Mouse (Mus musculus) layer of hippocampus, postnatal 36 days (tissue): Measurements from ENCODE around the gene Ssh3. TPM values are rescaled to one million over a fixed set of nuclear protein-coding genes. Genes with fewer than 3 reads are reported as not detected.
"Not testable (repeated sequence)": the region's sequence is repeated elsewhere in the genome, so short reads cannot be mapped to it uniquely, and the experiment has no call there.

ENCODE experiments used
- DNase-seq, 2 experiments: peaks; one replicate each; pipeline ENCODE4 v3.0.0; 2022
- total RNA-seq, 2 experiments: library from RNA; stranded (reverse); gene quantifications; 2 replicates each; pipeline ENCODE4 v1.2.3; 2021

Gene Ssh3
- total RNA-seq, 2 experiments from 2014 or later, result 53.4 to 59.5 TPM

- no peak for DNase-seq
These were observed 27.6 kb upstream of the Ssh3 start for GRCm38 (mm10) chr19:4296611-4297010.

DNA sequence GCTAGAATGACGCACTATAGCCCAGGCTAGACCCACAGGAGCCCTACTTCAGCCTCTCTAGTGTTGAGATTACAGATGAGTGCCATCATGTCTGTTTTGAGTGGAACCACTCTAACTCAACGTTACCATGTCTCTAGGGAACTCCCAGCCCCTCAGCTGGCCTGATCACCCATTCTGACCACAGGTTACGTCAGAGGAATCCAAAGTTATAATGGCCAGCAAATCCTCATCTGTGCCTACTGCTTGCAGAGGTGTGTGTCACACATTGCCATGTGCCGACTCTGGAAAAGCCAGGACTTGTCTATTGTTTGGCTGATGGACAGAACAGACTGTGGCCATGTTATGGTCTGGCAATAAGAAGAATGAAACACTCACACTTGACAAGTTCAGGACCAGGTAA lies 26.4 kb upstream of the Ssh3 start:
- DNase-seq, result no peak

DNA sequence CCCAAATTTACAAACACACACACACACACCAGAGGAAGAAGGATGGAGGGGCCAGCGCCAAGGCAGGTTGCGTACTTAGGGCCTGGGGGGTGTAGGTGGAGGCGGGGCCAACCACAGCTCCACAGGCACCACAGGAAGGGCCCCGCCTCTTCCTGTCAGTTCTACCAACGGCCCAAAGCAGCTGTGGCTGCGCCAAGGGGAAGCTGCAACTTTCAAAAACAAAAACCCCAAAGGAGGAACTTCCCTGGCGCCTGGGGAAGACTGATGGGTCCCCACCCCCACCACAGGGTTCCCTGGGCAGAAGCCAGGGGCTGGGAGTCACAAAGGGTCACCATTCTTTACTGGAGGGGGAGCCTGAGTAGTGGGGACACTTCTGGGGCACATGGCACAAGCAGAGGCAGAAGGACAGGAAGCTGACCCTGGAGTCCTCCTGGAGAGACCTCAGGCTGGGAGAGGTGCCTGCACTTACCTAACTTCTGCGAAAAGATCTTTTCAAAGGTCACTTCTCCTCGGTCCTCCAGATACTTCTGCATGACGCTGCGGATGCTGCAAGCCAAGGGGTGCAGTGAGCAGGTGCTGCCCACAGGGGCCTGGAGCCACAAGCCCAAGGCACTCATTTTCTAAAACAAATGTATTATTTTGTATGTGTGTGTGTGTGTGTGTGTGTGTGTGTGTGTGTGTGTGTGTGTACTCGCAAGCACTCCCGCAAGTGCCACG lies 25.6 kb upstream of the Ssh3 start:
- no peak for DNase-seq

GRCm38 (mm10) chr19:4291161-4291560 lies 22.2 kb upstream of the Ssh3 start:
- DNase-seq, result no peak

DNA sequence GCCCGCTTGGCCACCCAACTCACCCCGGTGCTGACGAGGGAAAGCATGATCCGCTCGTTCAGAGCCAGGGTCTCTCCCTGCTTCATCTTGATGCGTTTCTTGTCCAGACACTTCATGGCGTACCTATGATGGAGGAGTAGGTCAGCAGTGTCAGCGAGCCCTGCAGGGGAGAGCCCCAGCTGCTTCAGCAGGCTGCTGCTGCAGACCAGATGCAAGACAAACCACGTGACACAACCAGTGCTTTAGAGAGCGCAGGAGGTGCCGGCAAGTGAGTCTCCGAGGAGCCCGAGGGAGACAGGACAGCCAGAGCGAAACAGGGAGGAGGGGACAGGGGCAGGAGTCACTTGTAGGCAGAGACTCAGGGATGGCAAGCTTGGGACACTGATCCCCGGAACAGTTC lies 21.8 kb upstream of the Ssh3 start:
- DNase-seq, result no peak

DNA sequence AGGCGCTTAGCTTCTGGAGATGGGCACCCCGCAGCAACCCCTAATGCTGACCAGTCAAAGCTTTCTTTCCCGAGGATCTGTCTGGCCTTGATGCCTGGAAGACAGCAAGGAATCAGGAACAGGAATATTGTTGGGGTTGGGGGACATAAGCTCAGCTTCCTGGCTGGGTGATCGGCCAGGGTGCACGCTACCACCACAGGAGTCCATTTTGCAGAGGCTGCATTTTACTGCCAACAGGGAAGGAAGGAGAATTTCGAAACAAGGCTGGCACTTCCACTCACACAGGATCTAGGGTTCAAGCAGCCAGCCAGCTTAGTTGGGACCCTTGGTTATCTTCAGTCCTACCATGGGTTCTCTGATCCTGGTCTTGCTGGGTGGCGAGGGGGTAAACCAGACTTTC lies 14.7 kb upstream of the Ssh3 start:
- no peak for DNase-seq

DNA sequence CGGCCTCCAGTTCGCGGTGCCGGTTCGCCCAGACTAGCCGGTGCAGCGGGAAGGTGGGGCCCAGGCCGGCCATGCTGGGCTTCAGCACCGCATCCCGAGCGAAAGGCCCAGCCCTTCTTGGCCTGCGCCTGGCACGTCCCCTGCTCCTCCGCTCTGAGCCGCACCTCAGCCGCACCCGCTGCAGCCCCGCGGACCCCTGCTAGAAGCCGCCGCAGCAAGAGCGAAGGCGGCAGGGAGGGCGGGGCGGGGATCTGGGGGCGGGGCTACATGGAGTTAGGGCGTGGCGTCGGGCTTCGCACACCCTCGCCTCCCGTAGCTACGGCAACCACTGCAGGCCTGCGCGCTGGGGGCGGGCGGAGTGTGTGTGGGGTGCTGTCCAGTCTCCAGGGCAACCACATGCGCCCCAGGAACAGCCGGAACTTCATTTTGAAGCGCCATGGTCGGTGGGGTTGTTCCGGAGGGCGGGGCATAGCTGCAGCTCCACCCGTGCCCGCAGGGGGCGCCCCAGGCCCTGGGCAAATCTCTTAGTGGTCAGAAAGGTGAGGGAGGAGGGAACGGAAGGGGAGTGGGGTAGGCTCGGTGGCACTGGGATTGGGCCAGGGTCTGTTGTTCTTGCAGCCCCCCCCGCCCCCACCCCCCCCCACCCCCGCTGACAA lies 14.0 kb upstream of the Ssh3 start, which contains the start of gene Ankrd13d:
Gene Ankrd13d, minus strand, starts transcription at position 240 of the 656 bp plus-strand sequence.
- DNase-seq, result peak; percentile 90 to 91

DNA sequence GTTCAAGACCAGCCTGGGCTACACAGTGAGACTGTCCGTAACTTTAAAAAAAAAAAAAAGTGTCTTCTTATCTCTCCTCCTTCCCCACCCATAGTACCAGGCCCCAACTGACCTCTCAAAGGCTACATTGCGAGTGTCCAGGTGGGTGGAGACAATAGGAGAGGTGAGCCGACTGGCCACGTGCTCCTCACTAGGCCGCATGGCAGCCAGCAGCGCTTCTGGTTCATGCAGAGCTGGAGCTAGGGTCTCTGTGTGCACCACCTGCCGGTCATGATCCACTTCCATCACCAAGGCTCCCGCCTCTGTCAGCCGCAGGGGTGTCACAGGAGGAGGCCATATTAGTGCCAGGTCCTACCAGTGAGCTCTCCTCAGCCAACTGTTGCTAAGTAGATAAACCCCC lies 11.4 kb upstream of the Ssh3 start:
- DNase-seq, result no peak

DNA sequence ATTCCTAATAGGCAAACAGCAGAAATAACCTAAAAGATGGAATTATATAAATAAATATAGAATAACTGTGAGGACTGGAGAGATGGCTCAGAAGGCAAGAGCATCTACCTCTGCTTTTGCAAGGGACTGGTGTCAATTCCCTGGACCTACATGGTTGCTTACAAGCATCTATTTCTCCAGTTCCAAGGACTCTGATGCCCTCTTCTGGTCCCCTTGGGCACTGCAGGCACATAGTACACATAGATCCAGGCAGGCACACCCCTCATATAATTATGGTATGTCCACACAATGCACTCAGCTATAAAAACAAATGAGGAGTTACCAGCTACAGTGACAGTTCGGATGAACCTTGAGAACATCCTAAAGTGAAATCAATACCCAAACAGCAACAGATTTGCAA lies 10.5 kb upstream of the Ssh3 start:
- no peak for DNase-seq

- DNase-seq, result no peak
These were observed 2.0 kb upstream of the Ssh3 start for GRCm38 (mm10) chr19:4270972-4271371.

DNA sequence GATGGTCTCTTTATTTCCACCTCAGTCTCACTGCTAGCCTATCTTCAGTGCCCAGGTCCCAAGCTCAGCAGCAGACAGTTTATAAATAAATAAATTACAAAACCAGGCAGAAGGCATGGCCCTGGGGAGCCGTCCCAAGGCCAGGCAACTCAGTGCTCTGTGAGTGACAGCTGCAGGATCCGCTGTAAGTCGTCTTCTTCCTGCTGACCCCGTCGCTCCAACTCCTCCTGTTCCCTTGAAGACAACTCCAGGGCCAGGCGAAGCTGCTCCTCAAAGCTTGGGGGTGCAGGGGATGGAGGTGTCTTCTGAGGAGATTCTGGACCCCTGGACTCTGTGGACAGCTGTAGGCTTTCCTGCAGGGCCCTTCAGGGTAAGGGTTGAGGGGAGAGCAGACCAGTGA lies 1.2 kb upstream of the Ssh3 start:
- DNase-seq, result no peak

- DNase-seq, result no peak
These were observed 3.0 kb downstream of the Ssh3 start for GRCm38 (mm10) chr19:4265956-4266355.

- no peak for DNase-seq
These were observed 4.7 kb downstream of the Ssh3 start for GRCm38 (mm10) chr19:4264171-4264780.

- DNase-seq, result no peak
These were observed 5.3 kb downstream of the Ssh3 start for GRCm38 (mm10) chr19:4263702-4264101.

GRCm38 (mm10) chr19:4262756-4263155 lies 6.2 kb downstream of the Ssh3 start:
- DNase-seq, result no peak

- no peak for DNase-seq
These were observed 7.8 kb downstream of the Ssh3 start for GRCm38 (mm10) chr19:4261038-4261698.

DNA sequence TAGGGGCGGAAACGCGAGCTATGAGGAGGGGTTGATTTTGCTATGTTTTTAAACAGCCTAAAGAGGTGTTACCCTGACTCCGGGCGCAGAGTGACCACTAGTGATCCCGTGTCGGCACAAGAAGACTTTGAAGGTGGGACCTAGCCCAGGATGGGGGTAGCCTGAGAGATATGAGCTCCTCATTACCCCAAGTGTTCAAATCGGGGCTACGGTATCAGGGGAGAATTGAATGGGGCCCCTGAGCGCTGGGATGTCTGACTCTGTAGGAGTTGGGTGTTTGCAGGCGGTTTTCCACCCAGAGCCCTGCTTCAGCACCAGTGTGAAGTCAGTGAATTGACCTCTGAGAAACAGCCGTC lies 11.1 kb downstream of the Ssh3 start:
- DNase-seq, result no peak

DNA sequence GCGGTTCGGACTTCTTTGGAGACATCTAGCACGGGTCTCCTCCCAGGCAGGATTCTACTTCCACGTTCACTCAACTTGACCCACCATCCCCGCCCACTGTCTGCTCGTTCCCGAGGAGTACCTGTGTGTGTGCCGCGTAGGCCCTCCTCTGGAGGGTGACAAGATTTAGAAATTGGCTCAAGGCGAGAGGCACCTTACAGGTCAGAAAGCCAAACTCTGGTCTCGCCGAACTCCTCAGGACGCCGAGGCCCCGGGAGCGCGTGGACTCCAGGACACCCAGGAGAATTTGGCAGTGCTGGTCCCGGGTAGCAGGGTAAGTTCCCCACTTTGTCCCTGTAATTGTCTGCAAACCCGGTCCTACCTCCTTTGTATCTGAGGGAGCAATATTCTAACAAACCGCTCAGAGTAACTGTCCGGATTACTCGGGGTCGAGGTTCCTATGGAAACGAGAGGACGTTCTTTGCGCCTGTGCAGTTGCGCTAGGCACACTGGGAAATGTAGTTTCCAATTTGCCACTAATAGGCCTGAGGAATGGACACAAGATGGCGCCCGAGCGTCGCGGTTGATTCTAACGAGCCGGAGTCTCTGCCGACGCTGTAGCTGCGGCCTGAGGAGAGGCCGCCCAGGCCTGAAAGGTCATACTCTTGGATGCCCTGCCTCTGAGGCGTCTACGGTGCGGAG lies 11.6 kb downstream of the Ssh3 start:
- DNase-seq, result peak; percentile 88 to 92

GRCm38 (mm10) chr19:4255583-4256162 lies 13.3 kb downstream of the Ssh3 start:
- DNase-seq, result no peak

- DNase-seq, result no peak
These were observed 14.8 kb downstream of the Ssh3 start for GRCm38 (mm10) chr19:4254230-4254629.

DNA sequence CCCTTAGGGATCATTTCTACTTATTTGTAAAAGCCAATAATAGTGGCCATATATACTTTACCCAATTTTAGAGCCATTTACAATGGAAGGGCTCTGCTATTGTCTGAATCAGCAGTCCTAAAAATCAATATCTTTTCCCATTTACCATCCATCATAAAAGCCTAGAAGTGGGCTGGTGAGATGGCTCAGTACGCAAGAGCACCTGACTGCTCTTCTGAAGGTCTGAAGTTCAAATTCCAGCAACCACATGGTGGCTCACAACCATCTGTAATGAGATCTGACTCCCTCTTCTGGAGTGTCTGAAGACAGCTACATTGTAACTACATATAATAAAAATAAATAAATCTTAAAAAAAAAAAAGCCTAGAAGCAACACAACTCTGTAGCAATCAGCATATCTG lies 20.3 kb downstream of the Ssh3 start:
- not testable (repeated sequence) for DNase-seq

DNA sequence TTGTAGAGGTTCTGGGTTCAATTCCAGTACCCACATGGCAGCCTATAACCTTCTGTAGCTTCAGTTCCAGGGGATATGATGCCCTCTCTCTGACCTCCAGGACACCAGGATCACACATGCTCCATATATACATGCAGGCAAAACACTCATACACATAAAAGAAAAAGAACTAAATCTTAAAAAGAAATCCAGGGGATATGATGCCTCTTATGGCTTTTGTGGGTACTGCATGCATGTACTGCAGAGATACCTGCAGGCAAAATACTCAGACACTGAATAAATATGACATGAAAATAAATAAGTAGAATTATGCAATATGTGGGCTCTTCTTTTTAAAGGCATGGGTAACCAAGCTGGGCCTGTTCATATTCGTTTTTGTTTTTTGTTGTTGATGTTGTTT lies 22.0 kb downstream of the Ssh3 start:
- DNase-seq, result no peak
